Mouse (Mus musculus) liver, embryonic 15.5 days (tissue): Measurements from ENCODE around the gene Foxp1. TPM values are rescaled to one million over a fixed set of nuclear protein-coding genes. Genes with fewer than 3 reads are reported as not detected.
A peak's percentile ranks its signal among the peaks of the same experiment; 100 is the strongest.

Source experiments
- ATAC-seq: fragments of 200-750 bp; cut with Nextera tagmentation; 2 replicates; pipeline ENCODE4 v1.8.0; 2017; ENCODE audit warnings: moderate number of reproducible peaks, mild to moderate bottlenecking, moderate library complexity; ENCODE audit not compliant: insufficient read depth
- H3K27ac ChIP-seq: fragments of 300-500 bp; sonication (generic); replicated peaks from 2 replicates; pipeline ENCODE4 v1.5.1; 2015; ENCODE audit warnings: mild to moderate bottlenecking, inconsistent platforms
- H3K27me3 ChIP-seq: fragments of 300-500 bp; sonication (generic); 2 replicates; pipeline ENCODE4 v1.6.1; 2015; ENCODE audit warnings: mild to moderate bottlenecking, inconsistent platforms
- H3K36me3 ChIP-seq: fragments of 300-500 bp; sonication (generic); replicated peaks from 2 replicates; pipeline ENCODE4 v1.6.1; 2015; ENCODE audit warnings: moderate library complexity, mild to moderate bottlenecking, inconsistent platforms
- H3K4me1 ChIP-seq: fragments of 300-500 bp; sonication (generic); replicated peaks from 2 replicates; pipeline ENCODE4 v1.6.1; 2015; ENCODE audit warnings: inconsistent platforms
- H3K4me2 ChIP-seq: fragments of 300-500 bp; sonication (generic); 2 replicates; pipeline ENCODE4 v1.6.1; 2015; ENCODE audit warnings: moderate library complexity, mild to moderate bottlenecking, inconsistent platforms
- H3K4me3 ChIP-seq: fragments of 300-500 bp; sonication (generic); replicated peaks from 2 replicates; pipeline ENCODE4 v1.5.1; 2015; ENCODE audit warnings: mild to moderate bottlenecking, inconsistent platforms
- H3K9ac ChIP-seq: fragments of 300-500 bp; sonication (generic); 2 replicates; pipeline ENCODE4 v1.6.1; 2015; ENCODE audit warnings: moderate library complexity, mild to moderate bottlenecking, inconsistent platforms
- H3K9me3 ChIP-seq: fragments of 300-500 bp; sonication (generic); replicated peaks from 2 replicates; pipeline ENCODE4 v1.6.1; 2016; ENCODE audit warnings: inconsistent platforms
- WGBS: fragments of 180-500 bp; shearing (Covaris S2); methylation state at CpG from one replicate; pipeline ENCODE4 v1.1.7; 2015; ENCODE audit warnings: mixed read lengths; ENCODE audit not compliant: insufficient replicate concordance; 5-methylcytosine and 5-hydroxymethylcytosine counted together
- polyA plus RNA-seq: library from polyadenylated mRNA; unstranded; fragments of >200 nt; fragmentation: Nextera tagmentation; extraction: Ambion mirVana; gene quantifications from 2 replicates; pipeline ENCODE4 v1.2.1, GENCODE M21; 2015

Gene Foxp1
- polyA plus RNA-seq, 1 experiment from 2014 or later, result 15.2 TPM

DNA sequence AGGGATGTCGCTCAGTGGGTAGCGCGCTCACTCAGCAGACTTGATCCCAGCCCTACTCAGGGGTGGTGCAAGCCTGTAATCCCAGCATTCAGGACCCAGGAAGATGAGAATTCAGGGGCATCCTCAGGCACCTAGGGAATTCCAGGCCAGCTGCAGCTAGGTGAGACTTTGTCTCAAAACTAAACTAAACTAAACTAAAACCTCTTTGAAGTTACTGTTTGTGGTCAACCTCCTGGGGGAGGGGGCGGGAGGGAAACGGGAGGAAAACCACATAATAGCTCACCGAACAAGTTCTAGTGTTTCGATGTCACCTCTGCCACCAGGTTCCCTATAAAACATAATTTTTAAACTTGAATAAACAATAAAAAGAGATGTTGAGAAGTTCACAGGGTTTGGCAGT is 24.4 kb downstream of the Foxp1 start:
- no peaks in the 10 kb centered on the region for H3K36me3 ChIP-seq
- peaks cover 25% of the 10 kb centered on the region for H3K4me1 ChIP-seq
- 45% methylated on average over 7 of the region's 7 CpGs for WGBS
- H3K4me2 ChIP-seq, result no peak overlapping the region
- H3K9ac ChIP-seq, result no peak overlapping the region
- no peak for ATAC-seq
- H3K27me3 ChIP-seq, result no peaks in the 10 kb centered on the region
- no peak overlapping the region for H3K4me3 ChIP-seq
- no peaks in the 10 kb centered on the region for H3K9me3 ChIP-seq
- no peak overlapping the region for H3K27ac ChIP-seq

DNA sequence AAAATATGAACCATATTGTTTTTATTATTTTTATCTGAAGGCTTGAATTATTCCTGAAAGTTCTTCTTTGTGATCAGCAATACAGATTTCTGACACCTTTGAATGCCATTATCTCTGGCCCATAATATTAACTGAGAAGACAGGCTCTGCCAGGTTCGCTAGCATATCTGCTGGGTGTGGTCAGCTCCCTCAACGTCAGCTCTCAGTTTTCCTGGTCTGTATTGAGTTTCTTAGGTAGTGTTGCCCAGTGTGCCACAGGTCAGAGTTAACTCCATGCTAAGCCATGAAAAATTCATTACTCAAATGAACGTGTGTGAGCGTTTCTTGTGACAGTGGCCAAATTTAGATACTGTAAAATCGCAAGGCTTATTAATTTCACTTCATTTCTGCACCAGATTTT is 26.4 kb downstream of the Foxp1 start:
- H3K4me2 ChIP-seq, result no peak overlapping the region
- no peak overlapping the region for H3K9ac ChIP-seq

DNA sequence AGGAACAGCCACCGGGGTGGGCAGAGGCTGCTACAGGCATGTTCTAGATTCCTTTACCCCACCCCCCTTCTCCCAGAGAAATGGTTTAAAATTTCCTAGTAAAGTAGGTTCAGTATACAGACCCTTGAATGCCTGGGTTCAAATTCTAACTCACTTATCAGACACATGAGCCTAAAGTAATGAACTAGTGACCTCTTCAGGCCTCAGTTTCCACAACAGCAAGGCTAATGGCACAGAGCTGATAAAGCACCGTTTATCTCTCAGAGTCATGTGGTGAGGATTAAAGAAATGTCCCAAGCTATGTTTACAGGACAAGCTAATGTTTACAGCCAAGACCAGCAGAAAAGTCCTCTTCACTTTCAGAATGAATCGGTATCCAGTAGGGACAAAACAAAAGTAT is 29.6 kb downstream of the Foxp1 start:
- 0 out of 2 replicates have a peak overlapping the region, but pooled peaks have one; percentile 30 for H3K27ac ChIP-seq
- H3K4me1 ChIP-seq, result peaks cover 44% of the 10 kb centered on the region
- no peak overlapping the region for H3K9ac ChIP-seq
- no peak overlapping the region for H3K4me3 ChIP-seq
- ATAC-seq, result 0 out of 2 replicates have a peak, but pooled peaks have one; percentile 45
- H3K9me3 ChIP-seq, result no peaks in the 10 kb centered on the region
- no peaks in the 10 kb centered on the region for H3K27me3 ChIP-seq
- no peaks in the 10 kb centered on the region for H3K36me3 ChIP-seq
- no peak overlapping the region for H3K4me2 ChIP-seq
- 19% methylated on average over 3 of the region's 3 CpGs for WGBS

More for the DNA sequence above, 26.4 kb downstream of the Foxp1 start:
- H3K36me3 ChIP-seq, result no peaks in the 10 kb centered on the region
- H3K4me3 ChIP-seq, result no peak overlapping the region
- H3K27ac ChIP-seq, result no peak overlapping the region
- H3K9me3 ChIP-seq, result no peaks in the 10 kb centered on the region
- H3K27me3 ChIP-seq, result no peaks in the 10 kb centered on the region
- ATAC-seq, result no peak
- peaks cover 29% of the 10 kb centered on the region for H3K4me1 ChIP-seq
- 52% methylated on average over 5 of the region's 5 CpGs for WGBS

DNA sequence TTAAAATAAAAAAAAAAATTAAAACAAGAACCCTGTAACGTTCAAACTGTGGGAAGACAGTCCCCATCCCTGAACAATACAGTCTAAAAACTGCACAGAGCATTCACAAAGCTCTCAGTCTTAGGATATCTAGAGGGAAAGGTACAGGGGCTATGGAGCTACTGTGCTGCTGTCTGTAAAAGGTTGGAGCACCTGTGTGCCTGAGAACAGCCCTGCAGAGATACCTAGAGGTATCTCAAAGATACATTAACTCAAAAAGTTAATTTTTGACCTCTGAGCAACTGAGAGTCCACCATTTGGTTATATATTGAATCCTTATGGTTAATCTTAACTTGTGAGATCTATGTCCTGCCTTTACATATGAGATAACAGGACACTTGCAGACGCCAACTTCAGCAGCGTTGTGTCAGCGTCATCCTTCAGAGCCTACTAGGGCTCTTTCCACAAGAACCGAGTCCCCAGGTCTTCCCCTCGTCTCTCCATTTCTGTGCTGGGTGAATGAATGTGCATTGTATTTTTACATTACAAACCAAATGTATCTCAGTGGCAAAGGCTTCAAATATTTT is 30.5 kb downstream of the Foxp1 start:
- 0 out of 2 replicates have a peak, but pooled peaks have one; percentile 27 for ATAC-seq
- Histone ChIP-seq H3K4me3 (no peak overlapping the region), H3K4me1 (peaks cover 39% of the 10 kb centered on the region), H3K27ac (no peak overlapping the region), H3K9me3 (no peaks in the 10 kb centered on the region), H3K36me3 (no peaks in the 10 kb centered on the region), H3K9ac (no peak overlapping the region), H3K27me3 (no peaks in the 10 kb centered on the region), H3K4me2 (no peak overlapping the region)
- 55% methylated on average over 6 of the region's 6 CpGs for WGBS

DNA sequence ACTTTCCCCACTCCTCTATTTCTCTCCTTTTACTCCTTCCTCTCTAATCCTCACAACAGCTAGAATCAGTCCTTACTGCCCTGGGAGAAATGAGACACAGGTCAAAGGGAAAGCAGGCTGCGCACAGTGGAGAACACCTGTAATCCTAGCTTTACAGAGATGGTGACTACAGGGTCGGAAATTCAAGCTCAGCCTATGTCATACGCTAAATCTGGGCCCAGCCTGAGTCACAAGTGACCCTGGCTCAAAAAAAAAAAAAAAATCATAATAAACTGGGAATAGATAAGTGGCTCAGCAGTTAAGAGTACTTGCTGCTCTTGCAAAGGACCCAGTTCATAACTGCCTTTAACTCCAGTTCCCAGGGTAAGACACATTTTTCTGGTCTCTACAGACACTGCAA is 31.4 kb downstream of the Foxp1 start:
- Histone ChIP-seq H3K4me1 (peaks cover 36% of the 10 kb centered on the region), H3K9ac (no peak overlapping the region), H3K36me3 (no peaks in the 10 kb centered on the region), H3K27ac (no peak overlapping the region), H3K27me3 (no peaks in the 10 kb centered on the region), H3K9me3 (no peaks in the 10 kb centered on the region), H3K4me3 (no peak overlapping the region), H3K4me2 (no peak overlapping the region)
- no peak for ATAC-seq
- 74% methylated on average over 3 of the region's 3 CpGs for WGBS

DNA sequence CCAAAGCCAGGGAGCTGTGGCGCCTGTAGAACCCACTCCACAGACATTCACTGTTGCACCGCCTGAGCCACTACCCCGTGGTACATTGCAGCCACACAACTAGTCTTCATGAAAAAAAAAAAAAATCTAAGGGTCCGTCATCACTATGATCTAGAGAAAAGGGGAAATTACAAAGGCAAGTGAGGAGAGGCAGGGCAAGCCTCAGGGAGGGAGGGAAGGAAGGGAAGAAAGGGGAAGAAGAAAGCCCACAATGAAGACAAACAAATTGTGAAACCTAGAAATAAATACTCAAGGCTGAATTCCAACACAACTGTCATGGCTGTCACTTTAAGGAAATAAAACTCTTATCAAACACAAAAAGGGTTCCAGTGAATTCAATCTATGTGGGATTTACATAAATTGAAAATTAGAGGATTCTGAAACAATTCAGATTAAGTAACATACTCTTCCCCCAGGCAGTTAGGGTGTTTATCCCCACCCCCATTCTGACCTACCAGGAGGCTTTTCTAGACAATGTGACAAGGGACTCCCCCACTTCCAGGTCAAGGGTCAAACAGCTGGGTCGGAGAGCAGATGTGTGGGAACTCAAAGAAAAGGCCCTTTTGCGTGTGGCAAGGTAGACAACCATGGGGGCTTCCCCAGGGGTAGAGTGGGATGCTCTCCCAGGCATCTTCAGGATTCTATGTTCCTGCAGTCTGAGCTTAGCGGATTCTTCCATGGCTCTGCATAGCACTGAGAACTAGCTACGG is 32.4 kb downstream of the Foxp1 start:
- Histone ChIP-seq H3K4me1 (peaks cover 39% of the 10 kb centered on the region), H3K36me3 (no peaks in the 10 kb centered on the region), H3K9ac (no peak overlapping the region), H3K4me3 (no peak overlapping the region), H3K4me2 (no peak overlapping the region; the same call in 1 of the 2 replicates), H3K27ac (no peak overlapping the region), H3K27me3 (no peaks in the 10 kb centered on the region), H3K9me3 (no peaks in the 10 kb centered on the region)
- 51% methylated on average over 8 of the region's 8 CpGs for WGBS
- ATAC-seq, result no peak

DNA sequence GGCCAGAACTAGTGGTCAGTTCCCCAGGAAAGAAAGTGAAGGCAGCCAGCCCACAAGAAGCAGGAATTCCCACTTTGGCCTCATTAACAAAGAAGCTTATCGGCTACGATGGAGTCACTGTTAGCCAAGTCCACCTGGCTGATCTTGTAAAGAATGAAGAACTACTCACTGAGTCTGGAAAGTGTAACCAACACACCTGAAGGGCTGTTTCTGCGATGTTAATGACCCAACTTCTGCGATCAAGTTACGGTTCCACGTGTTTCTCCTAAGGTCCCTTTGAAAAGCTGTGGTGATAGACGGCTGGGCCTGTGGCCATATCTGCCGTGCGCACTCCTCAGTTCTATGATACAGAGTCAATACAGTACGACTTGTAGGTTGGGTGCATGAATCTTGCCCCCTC is 33.1 kb downstream of the Foxp1 start:
- Histone ChIP-seq H3K36me3 (no peaks in the 10 kb centered on the region), H3K9me3 (no peaks in the 10 kb centered on the region), H3K4me2 (no peak overlapping the region; the same call in 1 of the 2 replicates), H3K27me3 (no peaks in the 10 kb centered on the region), H3K4me1 (peaks cover 39% of the 10 kb centered on the region), H3K4me3 (no peak overlapping the region), H3K27ac (no peak overlapping the region), H3K9ac (no peak overlapping the region)
- no peak for ATAC-seq
- WGBS, result 61% methylated on average over 10 of the region's 10 CpGs

DNA sequence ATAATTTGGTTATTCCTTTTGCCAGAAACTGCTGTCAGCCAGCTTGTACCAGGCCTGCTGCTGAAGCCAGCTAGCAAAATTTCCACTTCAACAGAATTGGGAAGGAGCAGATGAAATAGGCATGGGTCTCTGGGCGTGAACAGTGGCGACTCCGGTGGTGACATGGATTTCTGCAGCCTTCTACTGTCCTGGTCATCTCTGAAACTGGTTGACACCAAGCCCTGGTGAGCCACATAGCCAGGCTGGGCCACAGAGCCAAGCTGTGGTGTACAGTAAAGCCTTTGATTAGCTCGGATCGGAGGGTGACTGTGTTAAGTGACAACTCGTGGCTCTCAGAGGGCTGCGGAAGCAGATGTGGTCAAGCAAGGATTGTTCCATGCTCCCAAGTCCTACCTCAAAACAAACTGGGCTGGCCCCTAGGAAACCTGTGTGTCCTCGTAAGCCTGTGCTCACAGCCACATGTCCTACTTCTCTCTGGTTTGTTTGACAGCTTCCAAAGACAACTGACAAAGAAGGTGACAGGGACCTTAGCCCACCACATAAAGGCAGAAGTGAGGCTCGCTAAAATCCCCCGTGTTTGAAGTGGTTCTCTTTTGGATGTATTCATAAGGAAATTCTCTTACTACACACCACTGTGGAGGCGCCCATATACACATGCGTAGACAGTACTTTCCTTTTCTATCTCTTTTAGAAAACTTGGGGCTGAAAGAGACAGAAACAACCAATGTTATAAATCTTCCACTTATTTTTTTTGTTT is 36.5 kb downstream of the Foxp1 start:
- Histone ChIP-seq H3K9me3 (no peaks in the 10 kb centered on the region), H3K27ac (0 out of 2 replicates have a peak overlapping the region, but pooled peaks have one; percentile 19)
- no peak for ATAC-seq

DNA sequence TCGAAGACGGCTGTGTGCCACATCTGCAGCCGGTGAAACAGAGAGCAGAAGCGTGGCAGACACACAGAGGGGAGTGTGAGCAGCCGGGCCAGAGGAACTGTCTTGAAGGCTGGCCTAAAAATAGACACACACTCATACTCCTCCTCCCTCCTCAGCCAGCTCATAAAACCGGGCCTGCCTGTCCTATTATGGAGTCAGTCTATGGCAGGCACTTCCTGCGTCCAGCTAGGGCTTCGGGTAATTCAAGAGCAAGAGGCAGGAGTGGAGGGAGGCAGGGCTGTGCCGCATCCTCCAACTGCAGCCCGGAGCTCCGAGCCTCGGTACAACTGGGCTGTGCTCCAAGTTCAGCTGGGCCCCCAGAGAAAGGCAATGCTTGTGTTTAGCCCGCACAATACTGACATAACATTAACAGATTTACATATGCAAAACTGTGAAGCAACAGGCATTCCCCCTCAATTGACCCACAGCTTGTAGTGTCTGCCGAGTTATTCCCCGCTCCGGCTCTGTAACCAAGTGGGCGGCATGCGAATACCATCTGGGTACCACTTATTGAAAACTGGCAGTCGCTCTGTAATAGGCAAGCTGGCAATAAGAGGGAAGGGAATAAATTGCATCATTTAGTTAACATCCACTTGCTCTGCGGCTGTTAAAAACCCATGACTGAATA is 37.2 kb downstream of the Foxp1 start:
- 0 out of 2 replicates have a peak overlapping the region, but pooled peaks have one; percentile 10 for H3K4me2 ChIP-seq
- H3K9ac ChIP-seq, result no peak overlapping the region
- H3K27ac ChIP-seq, result peak overlapping the region; percentile 24; the same call in 1 of the 2 replicates
- no peak overlapping the region for H3K4me3 ChIP-seq
- no peaks in the 10 kb centered on the region for H3K9me3 ChIP-seq
- no peaks in the 10 kb centered on the region for H3K36me3 ChIP-seq
- 32% methylated on average over 20 of the region's 20 CpGs for WGBS
- peaks cover 19% of the 10 kb centered on the region for H3K4me1 ChIP-seq
- ATAC-seq, result peak; percentile 60
- H3K27me3 ChIP-seq, result no peaks in the 10 kb centered on the region

More for the DNA sequence above, 36.5 kb downstream of the Foxp1 start:
- Histone ChIP-seq H3K9ac (no peak overlapping the region), H3K4me1 (peaks cover 25% of the 10 kb centered on the region), H3K36me3 (no peaks in the 10 kb centered on the region), H3K4me3 (no peak overlapping the region), H3K27me3 (no peaks in the 10 kb centered on the region), H3K4me2 (no peak overlapping the region)
- WGBS, result 58% methylated on average over 12 of the region's 12 CpGs

DNA sequence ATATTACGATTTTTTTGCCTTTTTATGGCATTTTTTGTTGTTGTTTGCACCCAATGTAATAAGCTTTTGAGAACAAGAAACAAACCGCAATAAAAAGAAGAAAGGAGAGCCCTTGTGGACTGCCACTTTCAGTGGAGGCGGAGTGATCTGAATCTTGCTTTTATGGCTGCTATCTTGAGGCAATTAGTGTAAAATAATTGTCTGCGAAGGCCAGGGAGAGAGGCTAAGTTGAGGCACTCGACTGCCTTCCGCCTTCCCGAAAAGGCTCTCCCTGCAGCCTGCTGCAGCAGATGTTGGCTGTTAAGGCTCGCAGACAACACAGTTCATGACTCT is 37.7 kb downstream of the Foxp1 start:
- Histone ChIP-seq H3K9me3 (no peaks in the 10 kb centered on the region), H3K4me3 (no peak overlapping the region), H3K27me3 (no peaks in the 10 kb centered on the region), H3K36me3 (no peaks in the 10 kb centered on the region), H3K27ac (peak overlapping the region; percentile 24; the same call in 1 of the 2 replicates), H3K4me1 (peaks cover 17% of the 10 kb centered on the region), H3K9ac (no peak overlapping the region), H3K4me2 (0 out of 2 replicates have a peak overlapping the region, but pooled peaks have one; percentile 10)
- no peak for ATAC-seq
- WGBS, result 26% methylated on average over 8 of the region's 8 CpGs
